Mouse (Mus musculus): ENCODE measurements around the gene Vegfd. TPM values are rescaled to one million over a fixed set of nuclear protein-coding genes. Genes with fewer than 3 reads are reported as not detected.

Vegfd gene
- 10.9 and 13.3 TPM in 2 replicates for polyA plus RNA-seq (2015; fragmentation: Nextera tagmentation; extraction: Ambion mirVana)

GRCm38 (mm10) chrX:164373081-164373480 is at the start of gene Vegfd:
Vegfd (plus strand) TSS chrX:164373378.
- no peaks in the 10 kb centered on the region for H3K4me1 ChIP-seq (replicated peaks; ENCODE audit: insufficient read depth, low read length)
- 0 out of 2 replicates have a peak within 1 kb of the TSS, but pooled peaks have one; percentile 6 for H3K27ac ChIP-seq
- ATAC-seq (replicated peaks; ENCODE audit: low FRiP score, low read depth): no peak
- no peaks in the 10 kb centered on the region for H3K27me3 ChIP-seq (ENCODE audit: insufficient read depth, low read length)
- no peaks in the 10 kb centered on the region for H3K9me3 ChIP-seq (replicated peaks; ENCODE audit: low read length)
- H3K36me3 ChIP-seq (ENCODE audit: insufficient read depth, low read length): no peaks in the 10 kb centered on the region
- WGBS: 25% methylated on average over 3 of the region's 3 CpGs
- H3K4me3 ChIP-seq (replicated peaks; ENCODE audit: low read depth, low read length): no peak within 1 kb of the TSS
- H3K4me2 ChIP-seq (ENCODE audit: low read length): no peak within 1 kb of the TSS
- no peak for TF ChIP-seq CTCF (IDR thresholded peaks at IDR 0.05; ENCODE audit: low read depth)
- no peak within 1 kb of the TSS for H3K9ac ChIP-seq (ENCODE audit: low read depth, low read length)
- peak; percentile 54 for DNase-seq (ENCODE audit: low spot score)

DNA sequence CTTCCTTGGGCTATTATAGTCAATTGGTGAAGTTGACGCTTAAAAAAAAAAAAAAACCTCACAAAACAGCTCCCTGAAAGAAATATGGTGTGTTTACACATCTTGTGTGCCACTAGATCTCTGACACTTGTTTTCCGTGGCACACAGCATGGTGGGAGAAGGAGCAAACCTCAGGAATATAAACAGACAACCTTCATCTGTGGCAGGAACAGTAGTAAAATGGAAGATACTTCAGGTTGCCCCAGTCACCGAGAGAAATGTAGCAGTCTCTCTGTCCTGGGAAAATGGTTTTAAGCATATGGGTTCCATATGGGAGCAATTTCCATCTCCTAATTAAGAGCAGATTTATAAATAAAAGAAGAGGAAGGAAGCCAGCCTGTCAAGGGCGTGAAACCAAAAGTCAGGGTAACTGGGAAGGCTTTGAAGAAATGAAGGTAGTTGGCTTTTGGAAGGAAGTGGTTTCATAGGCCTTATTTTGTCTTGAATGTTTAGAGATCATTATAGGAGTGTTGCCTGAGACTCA is 49.7 kb upstream of the Vegfd start:
- Histone ChIP-seq H3K27ac (no peak overlapping the region), H3K4me1 (replicated peaks; ENCODE audit: insufficient read depth, low read length) (no peaks in the 10 kb centered on the region), H3K27me3 (ENCODE audit: insufficient read depth, low read length) (no peaks in the 10 kb centered on the region), H3K36me3 (ENCODE audit: insufficient read depth, low read length) (no peaks in the 10 kb centered on the region), H3K9ac (ENCODE audit: low read depth, low read length) (no peak overlapping the region), H3K4me2 (ENCODE audit: low read length) (no peak overlapping the region), H3K9me3 (replicated peaks; ENCODE audit: low read length) (no peaks in the 10 kb centered on the region), H3K4me3 (replicated peaks; ENCODE audit: low read depth, low read length) (no peak overlapping the region)
- DNase-seq (ENCODE audit: low spot score): no peak
- 59% methylated on average over 4 of the region's 4 CpGs for WGBS
- no peak for ATAC-seq (replicated peaks; ENCODE audit: low FRiP score, low read depth)
- TF ChIP-seq CTCF (IDR thresholded peaks at IDR 0.05; ENCODE audit: low read depth): no peak

GRCm38 (mm10) chrX:164330351-164330750 is 42.8 kb upstream of the Vegfd start:
- no peak for DNase-seq (ENCODE audit: low spot score)
- WGBS: 78% methylated on average over 2 of the region's 2 CpGs
- H3K27me3 ChIP-seq (ENCODE audit: insufficient read depth, low read length): no peaks in the 10 kb centered on the region
- no peaks in the 10 kb centered on the region for H3K9me3 ChIP-seq (replicated peaks; ENCODE audit: low read length)
- H3K36me3 ChIP-seq (ENCODE audit: insufficient read depth, low read length): no peaks in the 10 kb centered on the region
- no peak overlapping the region for H3K9ac ChIP-seq (ENCODE audit: low read depth, low read length)
- no peak overlapping the region for H3K4me3 ChIP-seq (replicated peaks; ENCODE audit: low read depth, low read length)
- H3K27ac ChIP-seq: no peak overlapping the region
- TF ChIP-seq CTCF (IDR thresholded peaks at IDR 0.05; ENCODE audit: low read depth): no peak
- H3K4me1 ChIP-seq (replicated peaks; ENCODE audit: insufficient read depth, low read length): no peaks in the 10 kb centered on the region
- no peak overlapping the region for H3K4me2 ChIP-seq (ENCODE audit: low read length)
- ATAC-seq (replicated peaks; ENCODE audit: low FRiP score, low read depth): no peak

DNA sequence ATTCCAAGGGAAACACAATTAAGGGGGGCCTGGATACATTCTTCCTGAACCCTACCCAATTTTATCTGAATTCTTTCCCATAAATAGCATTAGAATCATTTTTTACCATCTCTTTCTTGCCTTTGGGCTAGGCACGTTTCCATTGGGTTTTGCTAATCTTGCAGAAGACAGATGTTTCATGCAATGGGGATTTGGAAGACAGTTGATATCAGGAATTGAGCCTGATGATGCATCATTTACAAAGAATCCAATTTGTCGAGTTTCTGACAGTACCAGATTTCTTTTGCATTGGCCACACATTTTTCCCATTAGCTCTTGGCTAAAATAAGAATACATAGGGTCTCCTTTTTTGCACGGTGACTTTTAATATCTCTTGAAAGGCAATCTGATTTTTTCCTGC is 42.4 kb upstream of the Vegfd start:
- TF ChIP-seq CTCF (IDR thresholded peaks at IDR 0.05; ENCODE audit: low read depth): no peak

DNA sequence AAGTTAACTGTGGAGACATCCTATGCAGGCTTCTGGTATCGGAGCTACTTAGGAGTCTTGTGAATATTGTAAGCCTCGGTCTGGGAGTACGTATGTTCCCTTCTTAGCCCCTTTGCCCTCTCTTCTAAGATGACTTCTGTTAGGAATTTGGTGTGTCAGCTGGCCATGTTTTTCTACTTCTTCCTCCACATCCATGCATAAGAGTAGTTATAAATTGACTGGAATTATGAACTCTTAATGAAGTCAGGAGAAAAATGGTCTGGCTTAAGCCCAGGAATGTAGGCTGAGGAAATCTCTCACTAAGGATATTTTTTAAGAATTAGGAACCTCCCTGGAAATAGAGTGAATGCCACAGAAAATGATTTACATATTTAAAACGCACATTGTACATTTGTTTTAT is 34.6 kb upstream of the Vegfd start:
- H3K27ac ChIP-seq: no peak overlapping the region
- peak; percentile 50 for DNase-seq (ENCODE audit: low spot score)
- H3K27me3 ChIP-seq (ENCODE audit: insufficient read depth, low read length): no peaks in the 10 kb centered on the region
- H3K4me3 ChIP-seq (replicated peaks; ENCODE audit: low read depth, low read length): no peak overlapping the region
- H3K4me2 ChIP-seq (ENCODE audit: low read length): no peak overlapping the region
- H3K9ac ChIP-seq (ENCODE audit: low read depth, low read length): no peak overlapping the region
- no peak for ATAC-seq (replicated peaks; ENCODE audit: low FRiP score, low read depth)
- H3K9me3 ChIP-seq (replicated peaks; ENCODE audit: low read length): no peaks in the 10 kb centered on the region
- no peaks in the 10 kb centered on the region for H3K36me3 ChIP-seq (ENCODE audit: insufficient read depth, low read length)
- no peaks in the 10 kb centered on the region for H3K4me1 ChIP-seq (replicated peaks; ENCODE audit: insufficient read depth, low read length)
- TF ChIP-seq CTCF (IDR thresholded peaks at IDR 0.05; ENCODE audit: low read depth): no peak
- 73% methylated on average over 4 of the region's 4 CpGs for WGBS

More for the DNA sequence above, 42.4 kb upstream of the Vegfd start:
- DNase-seq (ENCODE audit: low spot score) (no peak), ATAC-seq (replicated peaks; ENCODE audit: low FRiP score, low read depth) (no peak)
- no peak overlapping the region for H3K4me2 ChIP-seq (ENCODE audit: low read length)
- no peak overlapping the region for H3K4me3 ChIP-seq (replicated peaks; ENCODE audit: low read depth, low read length)
- no peaks in the 10 kb centered on the region for H3K36me3 ChIP-seq (ENCODE audit: insufficient read depth, low read length)
- H3K27me3 ChIP-seq (ENCODE audit: insufficient read depth, low read length): no peaks in the 10 kb centered on the region
- H3K9ac ChIP-seq (ENCODE audit: low read depth, low read length): no peak overlapping the region
- no peak overlapping the region for H3K27ac ChIP-seq
- no peaks in the 10 kb centered on the region for H3K4me1 ChIP-seq (replicated peaks; ENCODE audit: insufficient read depth, low read length)
- 73% methylated on average over 3 of the region's 3 CpGs for whole genome bisulfite sequencing
- H3K9me3 ChIP-seq (replicated peaks; ENCODE audit: low read length): no peaks in the 10 kb centered on the region

DNA sequence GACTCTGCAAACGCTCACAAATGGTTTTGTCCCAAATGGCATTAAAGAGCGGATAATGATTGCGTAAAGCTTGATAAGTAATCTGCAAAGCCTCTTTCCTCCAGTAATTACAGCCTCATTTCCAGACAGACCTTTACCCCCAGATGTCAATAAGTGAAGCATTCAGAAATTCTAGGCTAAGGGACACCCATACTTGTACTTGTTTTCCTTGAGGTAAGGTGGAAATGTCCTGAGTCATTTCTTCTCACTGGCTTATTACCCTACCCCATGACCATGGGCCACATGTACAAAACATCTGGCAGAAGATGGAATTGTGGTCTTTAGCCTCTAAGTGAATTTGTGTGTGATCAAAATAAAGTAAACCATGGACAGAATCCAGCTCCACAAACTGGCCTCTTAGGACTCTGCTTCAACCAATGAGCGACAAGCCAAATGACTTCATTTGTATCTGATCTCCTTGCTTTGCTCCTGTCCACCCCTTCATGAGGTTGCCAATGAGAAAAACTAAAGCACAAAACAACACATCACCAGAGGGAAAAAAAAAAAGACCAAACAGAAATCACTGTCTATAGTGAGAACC is 27.7 kb upstream of the Vegfd start:
- no peak overlapping the region for H3K9ac ChIP-seq (ENCODE audit: low read depth, low read length)
- DNase-seq (ENCODE audit: low spot score) (no peak), ATAC-seq (replicated peaks; ENCODE audit: low FRiP score, low read depth) (no peak)
- no peaks in the 10 kb centered on the region for H3K9me3 ChIP-seq (replicated peaks; ENCODE audit: low read length)
- no peaks in the 10 kb centered on the region for H3K4me1 ChIP-seq (replicated peaks; ENCODE audit: insufficient read depth, low read length)
- H3K4me3 ChIP-seq (replicated peaks; ENCODE audit: low read depth, low read length): no peak overlapping the region
- 89% methylated on average over 4 of the region's 4 CpGs for WGBS
- no peak for TF ChIP-seq CTCF (IDR thresholded peaks at IDR 0.05; ENCODE audit: low read depth)
- H3K27me3 ChIP-seq (ENCODE audit: insufficient read depth, low read length): no peaks in the 10 kb centered on the region
- H3K36me3 ChIP-seq (ENCODE audit: insufficient read depth, low read length): no peaks in the 10 kb centered on the region
- no peak overlapping the region for H3K27ac ChIP-seq
- no peak overlapping the region for H3K4me2 ChIP-seq (ENCODE audit: low read length)

DNA sequence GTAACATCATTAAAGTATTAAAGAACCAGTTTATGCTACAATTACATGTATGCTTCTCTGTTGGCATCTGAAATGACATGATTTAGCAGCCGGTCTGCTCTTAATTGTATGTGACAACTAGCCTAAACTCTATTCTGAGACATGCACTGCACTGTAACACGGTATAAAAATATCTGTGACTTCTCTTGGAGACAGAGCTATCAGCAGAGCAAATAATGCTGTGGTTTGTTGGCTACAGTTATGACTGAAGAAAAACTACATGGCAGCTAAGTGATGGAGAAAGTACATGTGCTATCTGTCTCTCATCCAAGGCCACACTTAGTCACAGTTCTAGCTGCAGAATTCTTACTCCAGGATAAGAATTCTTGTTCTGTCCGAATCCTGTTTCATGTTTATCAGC is 24.2 kb upstream of the Vegfd start:
- Histone ChIP-seq H3K4me2 (ENCODE audit: low read length) (no peak overlapping the region), H3K27ac (no peak overlapping the region), H3K9ac (ENCODE audit: low read depth, low read length) (no peak overlapping the region), H3K4me3 (replicated peaks; ENCODE audit: low read depth, low read length) (no peak overlapping the region), H3K36me3 (ENCODE audit: insufficient read depth, low read length) (no peaks in the 10 kb centered on the region), H3K27me3 (ENCODE audit: insufficient read depth, low read length) (no peaks in the 10 kb centered on the region), H3K9me3 (replicated peaks; ENCODE audit: low read length) (no peaks in the 10 kb centered on the region), H3K4me1 (replicated peaks; ENCODE audit: insufficient read depth, low read length) (no peaks in the 10 kb centered on the region)
- ATAC-seq (replicated peaks; ENCODE audit: low FRiP score, low read depth) (no peak), DNase-seq (ENCODE audit: low spot score) (no peak)
- WGBS: 72% methylated on average over 3 of the region's 3 CpGs
- TF ChIP-seq CTCF (IDR thresholded peaks at IDR 0.05; ENCODE audit: low read depth): no peak
